Mouse (Mus musculus) WW6 (cell line): ENCODE measurements around the gene Tmem211.

Experiments used
- DNase-seq: peaks from one replicate; pipeline ENCODE4 v3.0.0-alpha.2; 2013; ENCODE audit warnings: low read depth, low spot score

The Tmem211 gene

DNA sequence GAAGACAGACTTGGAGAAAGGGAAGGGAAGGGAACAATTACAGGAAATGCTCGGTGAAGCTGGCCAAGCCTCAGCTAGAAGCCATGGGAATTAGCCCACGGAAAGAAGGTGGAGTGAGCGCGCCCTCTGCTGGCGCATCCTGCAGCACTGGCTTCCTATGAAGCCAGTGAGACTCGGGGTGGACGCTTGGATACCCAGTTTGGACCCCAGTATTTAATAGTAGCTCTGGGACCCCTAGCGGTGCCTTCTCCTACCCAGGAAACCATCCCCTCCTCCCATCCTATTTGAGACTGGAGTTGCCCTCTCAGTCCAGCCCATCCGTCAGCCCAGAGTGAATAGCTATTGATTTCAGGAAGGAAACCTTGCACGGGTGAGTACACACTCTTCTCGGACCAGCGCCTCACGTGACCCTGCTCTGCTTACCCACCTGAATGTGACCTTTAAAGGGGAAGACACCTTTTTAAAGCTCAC lies at the start of gene Tmem211:
TSS of gene Tmem211 (plus strand) at position 278 of the 471 bp plus-strand sequence.
- DNase-seq = peak; percentile 82

DNA sequence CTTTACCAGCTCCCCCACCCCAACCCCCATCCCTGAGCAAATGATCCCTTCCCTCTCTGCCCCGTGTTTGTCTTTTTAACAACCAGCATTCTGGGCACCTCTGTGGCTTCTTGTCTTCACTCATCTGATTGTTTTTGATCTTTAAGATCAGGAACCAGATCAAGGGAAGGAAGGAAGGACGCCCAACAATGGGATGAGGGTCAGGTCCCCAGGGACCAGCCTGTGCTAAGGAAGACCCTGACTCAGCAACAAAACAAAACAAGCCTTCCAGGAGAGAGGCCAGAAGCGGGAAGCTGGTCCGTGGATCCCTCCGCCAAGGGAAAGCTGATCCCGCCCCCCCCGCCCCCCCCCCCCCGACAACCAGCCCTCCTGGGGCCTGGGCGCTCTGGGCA lies 47.3 kb upstream of the Tmem211 start:
- no peak for DNase-seq

DNA sequence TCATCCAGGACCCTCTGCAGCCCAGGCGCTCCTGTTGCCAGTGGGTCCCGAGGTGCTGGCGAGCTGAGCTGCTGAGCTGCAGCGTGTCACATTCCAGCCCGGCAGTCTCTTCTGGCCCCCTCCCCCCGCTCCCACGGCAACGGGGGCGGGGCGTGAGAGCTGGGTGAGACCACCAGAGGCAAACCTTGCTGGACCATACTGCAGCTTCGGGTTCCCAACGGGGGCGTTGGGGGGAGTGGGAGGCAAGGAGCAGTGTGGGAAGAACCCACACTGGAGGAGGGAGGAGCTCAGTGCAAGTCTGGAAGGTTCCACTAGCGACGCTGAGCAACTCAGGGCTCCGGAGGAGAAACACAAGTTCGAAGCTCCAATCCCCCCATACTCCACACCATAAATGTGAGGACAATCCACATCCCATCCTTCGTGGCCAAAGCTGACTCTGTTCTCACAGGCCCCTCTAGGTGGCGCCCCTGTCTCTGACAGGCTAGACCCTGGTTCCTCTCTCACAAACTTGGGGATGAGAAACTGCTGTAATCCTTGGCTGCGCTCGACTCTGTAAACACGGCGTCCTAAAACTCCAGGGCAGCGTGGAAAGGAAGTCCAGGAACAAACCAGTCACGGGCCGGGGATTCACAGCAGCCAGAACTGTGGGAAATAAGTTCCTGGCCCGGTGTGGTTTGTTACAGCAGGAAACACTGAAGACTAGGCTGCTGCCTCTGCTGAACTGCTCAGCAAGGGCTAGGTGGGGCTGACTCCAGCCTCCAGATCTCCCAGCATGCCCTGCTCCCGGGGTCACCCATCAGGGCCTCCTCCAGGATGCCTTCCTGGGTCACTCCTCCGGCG lies 46.6 kb upstream of the Tmem211 start:
- DNase-seq = peak; percentile 75

DNA sequence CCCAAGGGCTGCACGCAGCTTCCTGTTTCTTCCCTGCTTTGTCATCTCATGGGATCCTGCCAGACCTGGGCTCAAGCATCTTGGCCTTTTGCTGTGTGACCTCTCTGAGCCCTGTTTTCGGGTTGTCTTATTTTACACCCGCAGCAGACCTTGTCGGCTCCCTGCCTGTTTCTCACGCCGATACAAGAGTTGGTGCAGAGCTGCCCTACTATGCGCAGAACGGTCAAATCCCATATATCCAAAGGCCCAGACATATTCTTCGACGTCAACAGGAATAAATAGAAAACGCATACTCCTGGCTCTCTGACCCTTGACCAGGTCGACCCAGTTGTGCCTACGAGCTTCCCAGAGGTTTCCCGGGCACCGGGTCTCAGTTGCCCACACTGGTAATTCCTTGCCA lies 46.0 kb upstream of the Tmem211 start:
- DNase-seq = no peak

DNA sequence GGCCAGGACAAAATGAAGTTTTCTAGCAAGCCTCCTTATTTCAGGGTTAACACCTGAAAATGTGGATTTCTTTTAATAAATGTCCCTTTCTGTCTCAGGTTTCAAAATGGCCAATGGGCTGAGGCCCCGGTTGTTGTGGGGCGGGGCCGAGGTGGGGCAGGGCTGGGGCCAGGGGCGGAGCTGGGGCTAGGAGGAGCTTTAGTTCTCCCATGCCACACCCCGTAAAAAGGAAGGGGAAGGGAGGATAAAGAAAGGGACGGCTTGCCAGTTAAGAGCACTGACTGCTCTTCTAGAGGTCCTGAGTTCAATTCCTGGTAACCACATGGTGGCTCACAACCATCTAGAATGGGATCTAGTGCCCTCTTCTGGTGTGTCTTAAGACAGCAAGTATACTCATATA lies 45.3 kb upstream of the Tmem211 start:
- DNase-seq = no peak

DNA sequence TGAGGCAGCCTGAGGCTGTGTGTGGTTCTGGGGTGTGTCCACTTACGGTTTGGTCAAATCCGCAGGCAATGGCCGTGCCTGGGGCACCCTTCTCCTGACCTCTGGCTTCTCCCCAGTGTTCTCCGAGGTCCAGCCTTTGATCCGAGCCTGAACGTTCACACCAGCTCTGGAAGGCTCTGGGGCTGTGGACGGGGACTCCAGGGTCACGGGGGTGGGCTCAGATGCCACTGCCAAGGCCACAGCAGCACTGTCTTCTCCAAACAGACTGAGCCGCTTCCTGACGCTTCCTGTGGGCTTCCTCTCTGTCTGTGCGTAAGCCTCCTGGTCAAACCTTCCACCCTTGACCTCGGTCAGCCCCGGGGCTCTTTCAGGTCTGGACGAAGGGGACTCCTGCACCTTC lies 36.2 kb upstream of the Tmem211 start:
- no peak for DNase-seq

DNA sequence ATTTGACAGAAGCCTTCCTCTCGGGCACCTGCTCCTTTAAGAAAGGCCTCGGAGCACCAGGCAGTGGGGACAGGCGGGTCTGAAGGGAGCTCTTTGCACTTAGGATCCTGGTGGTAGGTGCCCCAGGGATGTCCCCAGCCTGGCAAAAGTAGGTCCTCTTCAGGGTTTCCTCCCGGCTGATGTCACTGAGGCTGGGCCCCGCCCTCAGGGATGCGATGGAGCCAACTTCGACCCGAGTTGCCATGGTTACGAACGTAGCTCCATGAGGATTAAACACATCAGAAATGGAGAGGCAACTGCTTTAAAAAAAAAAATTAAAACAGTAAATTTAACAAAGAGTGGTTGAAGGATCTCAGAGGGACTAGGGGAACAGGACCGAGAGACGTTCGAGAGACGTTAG lies 34.8 kb upstream of the Tmem211 start:
- DNase-seq = no peak

DNA sequence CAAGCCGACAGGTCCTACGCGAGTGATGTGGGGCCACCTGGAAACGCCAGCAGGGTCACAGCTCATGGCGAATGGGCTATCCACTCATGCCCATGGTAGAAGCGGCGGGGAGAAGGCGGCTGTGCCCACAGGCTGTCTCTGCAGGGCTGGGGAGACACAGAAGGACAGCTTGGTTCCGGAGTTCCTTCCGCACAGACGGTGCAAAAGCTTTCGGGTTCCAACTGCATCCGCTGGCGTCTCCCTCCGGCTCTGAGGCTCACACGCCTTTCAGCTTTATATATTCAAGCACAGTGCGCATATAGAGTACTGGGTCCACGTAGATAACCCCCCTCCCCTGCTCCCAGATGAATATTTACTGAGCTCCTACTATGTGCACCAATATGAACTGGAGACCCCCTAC lies 32.9 kb upstream of the Tmem211 start:
- DNase-seq = no peak

DNA sequence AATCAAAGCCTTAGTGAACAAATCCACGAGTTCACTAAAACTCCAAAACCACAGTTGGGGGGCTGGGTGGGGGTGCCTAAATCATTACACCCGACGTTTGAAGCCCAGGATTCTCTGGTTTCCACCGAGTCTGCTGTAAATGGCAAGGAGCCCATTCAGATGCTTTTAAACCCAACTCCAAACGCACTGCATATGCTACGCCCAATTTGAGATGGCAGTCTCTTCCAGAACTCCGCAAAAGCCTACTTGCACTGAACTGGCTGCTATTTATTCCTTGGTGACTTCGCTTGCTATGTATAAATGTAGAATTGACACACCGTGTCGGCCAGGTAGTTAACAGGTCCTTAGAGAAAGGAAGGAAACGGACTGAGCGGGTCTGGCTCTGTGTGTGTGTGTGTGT lies 31.3 kb upstream of the Tmem211 start:
- no peak for DNase-seq

DNA sequence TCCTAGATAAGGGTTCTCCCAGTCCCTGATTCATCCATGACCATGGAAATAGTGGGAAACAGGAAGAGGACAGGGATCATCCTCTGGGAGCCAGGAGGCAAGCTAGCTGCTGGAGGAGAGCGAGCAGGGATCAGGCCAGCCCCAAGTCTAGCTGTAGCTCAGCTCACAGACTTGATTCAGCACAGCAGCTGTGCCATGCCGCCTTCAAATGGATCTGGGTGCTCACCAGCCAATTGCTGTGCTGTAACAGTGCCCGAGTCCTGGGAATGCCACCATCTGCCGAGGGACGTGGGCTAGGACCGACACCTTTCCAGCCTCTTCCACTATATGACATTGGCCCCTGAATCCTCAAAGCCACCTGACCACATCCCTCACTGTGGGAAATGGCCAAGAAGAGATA lies 30.8 kb upstream of the Tmem211 start:
- DNase-seq = no peak

DNA sequence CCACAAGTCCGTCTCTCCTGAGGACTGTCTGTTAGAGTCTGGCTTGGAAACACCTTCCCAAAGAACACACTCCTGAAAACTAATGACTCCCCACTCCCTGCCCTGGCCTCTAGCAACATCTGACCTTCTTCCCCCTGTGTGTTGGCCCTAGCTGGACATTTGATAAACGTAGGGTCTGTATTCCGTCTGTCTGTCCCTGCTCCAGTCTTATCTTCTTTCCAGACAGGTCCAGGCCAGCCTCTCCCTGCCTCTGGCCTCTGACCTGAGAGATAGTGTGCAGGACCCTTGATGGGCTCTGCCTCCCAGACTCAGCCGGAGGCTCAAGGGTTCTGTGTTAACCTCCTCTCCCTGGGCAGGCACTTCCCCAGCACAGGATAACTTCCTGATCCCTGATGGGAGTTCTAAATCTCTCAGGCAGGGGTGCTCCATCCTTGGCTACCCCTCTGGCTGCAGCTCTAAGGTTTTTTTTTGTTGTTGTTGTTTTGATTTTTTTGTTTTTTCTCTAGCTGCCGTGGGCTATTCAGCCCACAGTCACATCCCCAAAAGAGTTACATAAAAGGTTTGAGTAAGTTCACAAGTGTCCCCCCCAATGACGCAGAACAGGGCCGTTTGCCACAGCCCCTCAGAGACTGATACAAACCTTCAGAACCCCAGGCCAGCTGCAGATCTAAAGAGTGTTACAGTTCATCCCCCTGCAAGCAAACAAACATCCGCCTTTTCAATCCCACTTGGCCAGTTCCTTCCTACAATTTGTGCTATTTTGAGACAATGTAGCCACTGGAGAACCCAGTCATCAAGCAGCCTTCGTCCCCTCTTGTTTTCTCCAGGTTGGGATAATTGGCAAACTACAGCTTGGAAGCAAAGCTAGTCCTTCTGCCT lies 29.6 kb upstream of the Tmem211 start:
- DNase-seq = no peak

DNA sequence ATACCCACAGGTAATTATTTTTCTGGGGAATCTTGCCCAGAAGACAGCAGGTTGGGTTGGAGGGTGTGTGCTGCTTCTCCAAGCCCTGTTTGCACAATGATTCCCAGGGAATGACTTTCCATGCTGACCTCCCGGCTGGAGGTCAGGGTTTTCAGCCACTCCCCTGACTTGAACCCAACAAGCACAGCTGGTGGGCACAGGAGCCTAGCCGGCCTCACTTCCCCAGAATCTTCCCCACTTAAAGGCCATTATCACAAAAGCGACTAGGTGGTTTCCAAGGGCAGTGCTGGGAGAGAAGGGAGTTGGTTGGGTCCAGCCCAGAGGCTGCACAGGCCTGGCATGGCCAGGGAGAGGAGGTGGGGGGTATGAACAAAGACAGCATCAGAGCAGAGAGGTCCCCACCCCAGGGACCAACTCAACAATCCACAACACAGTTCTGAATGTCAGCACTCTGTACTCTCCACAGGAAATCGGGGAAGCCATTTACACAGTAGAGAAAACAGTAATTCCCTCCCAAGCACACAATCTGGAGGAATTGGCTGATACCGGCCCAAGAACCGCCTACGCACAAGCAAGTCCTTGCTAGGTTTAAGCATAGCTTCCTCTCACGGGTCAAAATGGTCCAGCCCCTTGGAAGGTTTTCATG lies 27.5 kb upstream of the Tmem211 start:
- no peak for DNase-seq

DNA sequence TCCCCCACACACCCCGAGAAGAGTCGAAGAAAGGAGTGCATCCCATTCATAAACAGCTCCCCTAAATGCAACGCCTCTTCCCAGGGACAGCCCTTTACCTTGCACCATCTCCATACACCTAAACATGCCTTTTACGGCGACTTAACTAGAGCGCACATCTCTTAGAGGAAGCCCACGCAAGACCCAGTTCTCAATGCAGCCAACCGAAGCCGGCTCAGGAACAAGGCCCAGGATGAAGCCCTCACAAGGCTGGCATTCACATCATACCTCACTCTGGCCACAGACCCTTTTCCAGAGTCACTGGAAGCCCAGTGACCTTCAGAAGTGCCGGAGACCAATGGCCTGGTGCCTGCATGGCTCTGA lies 27.0 kb upstream of the Tmem211 start:
- no peak for DNase-seq

DNA sequence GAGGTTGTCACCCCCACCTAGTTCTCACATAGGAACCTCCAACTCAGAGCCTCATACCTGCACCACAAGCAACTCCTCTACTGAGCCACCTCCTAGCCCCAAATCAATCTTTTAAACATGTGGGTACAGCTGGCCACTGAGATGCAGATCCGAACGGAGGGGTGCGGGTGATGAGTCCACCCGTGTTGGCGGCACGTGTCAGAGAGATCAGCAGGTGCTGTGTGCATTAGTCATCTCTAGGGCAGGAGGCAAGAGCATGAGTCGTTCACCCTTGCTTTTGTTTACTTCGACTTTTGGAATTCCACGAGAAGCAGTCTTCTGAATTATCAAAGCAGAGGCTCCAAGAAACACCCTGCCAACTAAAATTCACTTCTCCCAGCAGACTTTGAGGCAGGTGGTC lies 22.5 kb upstream of the Tmem211 start:
- no peak for DNase-seq

DNA sequence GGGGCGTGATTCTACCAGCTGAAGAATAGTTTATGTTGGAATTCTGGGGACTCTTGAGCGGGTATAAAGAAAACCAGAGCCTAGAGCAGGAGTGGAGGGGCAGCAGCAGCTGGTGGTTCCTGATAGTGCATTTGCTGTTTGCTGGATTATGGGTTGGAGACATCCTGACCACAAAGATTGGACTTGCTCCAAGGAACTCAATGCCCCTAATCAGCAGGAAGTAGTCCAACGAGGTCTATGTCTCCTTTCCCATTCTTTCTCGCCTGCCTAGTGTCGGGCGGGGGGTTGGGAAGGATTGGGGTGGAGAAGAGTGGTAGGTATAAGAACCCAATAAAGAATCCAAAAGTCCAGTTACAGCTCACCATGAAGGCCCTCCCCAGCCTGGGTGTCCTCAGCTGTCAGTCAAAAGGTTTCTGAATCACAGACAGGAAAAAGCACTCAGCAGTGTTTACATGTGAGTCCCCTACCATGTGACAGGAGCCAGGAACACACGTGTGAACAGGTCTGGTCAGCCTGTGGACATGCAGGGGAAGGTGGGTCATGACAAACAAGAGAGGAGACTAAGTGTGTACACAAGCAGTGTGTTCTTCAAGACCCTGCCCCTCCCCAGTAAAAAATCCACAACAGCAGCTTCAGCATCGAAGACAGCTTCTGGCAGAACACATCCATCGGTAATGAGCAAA lies 19.9 kb upstream of the Tmem211 start:
- DNase-seq = no peak

DNA sequence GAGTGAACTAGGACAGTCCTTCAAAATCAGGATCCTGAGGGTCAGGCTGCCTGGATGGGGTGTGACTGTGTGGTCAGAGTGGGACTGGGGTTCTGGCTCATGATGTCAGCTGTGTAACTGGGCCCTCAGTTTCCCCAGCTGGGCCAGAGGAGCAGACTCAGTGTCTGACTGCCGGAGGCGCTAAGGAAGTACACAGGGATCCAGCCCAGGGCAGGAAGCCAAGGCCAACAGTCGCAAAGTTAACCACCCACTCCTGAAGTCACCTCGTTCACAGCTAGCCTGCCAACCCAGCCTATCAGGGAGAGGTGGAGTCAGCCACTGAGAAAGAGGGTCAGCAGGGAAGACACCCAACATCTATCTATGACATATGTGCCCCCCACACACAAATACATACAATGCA lies 18.7 kb upstream of the Tmem211 start:
- DNase-seq = no peak

DNA sequence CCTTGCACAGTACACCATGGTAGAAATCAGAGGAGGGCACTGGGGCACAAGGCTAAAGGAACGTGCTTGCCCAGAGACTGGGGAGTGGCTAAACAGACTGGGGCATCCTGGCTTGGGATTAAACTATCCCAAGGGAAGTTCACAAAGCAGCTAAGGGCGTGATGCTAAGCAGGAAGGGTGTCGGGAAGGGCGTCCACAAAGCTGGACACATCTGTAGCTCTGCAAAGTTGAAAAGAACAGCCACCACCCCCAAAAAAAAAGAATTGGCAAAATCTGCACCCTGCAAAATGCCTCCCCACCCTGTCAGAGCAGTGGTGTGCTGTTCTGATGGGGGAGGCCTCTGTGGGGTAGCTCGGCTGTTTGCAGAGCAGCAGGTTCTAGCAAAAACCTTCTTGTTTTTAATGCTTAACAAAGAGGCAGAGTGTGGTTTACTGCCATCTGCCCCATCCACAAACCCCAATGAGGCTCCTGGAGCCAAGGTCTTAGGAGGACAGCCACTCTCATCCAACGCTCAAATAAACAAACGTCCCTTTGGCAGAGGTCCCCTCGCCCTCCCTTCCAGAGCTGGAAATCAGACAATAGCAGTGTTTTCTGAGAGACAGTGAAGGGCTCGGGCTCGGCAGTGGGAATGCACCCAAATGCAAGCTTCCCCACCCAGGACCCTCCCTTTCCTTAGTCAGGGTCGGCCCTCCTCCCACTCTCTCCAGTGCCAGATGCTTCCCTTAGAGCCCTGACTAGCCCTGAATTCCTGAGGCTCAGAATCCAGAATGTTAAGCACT lies 17.9 kb upstream of the Tmem211 start:
- no peak for DNase-seq

DNA sequence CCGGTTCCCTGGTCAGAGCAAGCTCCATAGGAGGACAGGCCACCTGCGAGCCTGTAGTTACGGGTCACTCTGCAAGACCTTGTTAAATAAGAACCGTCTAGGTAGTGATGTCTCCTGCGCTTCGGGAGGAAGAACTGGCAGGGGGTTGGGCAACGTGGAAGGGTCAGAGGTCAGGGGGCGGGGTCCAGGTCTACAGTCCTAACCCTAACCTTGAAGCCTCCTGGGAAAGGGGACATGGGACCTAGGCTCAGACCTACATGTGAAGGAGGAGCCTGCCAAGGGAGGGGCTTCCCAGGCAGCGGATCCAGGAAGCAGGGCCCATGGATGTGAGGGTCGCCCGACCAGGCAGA lies 17.3 kb upstream of the Tmem211 start:
- no peak for DNase-seq

DNA sequence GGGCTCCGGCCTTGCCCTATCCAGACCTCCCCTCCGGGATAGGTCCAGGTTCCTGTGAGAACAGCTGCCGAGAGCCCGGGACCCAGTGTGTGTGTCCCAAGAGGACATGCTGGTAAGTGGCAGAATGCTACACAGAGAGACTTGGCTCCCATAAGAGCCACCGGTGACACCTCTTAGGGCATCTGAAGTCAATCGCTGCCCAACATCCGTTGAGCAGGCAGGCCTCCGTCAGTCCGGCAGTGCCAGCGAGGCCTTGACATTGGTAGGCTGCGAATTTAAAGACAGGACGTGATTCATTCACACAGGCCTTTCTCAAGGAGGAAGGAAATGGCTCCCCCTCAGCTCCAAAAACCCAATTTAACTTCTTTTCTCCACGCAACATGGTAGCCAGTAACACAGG lies 16.8 kb upstream of the Tmem211 start:
- DNase-seq = no peak

DNA sequence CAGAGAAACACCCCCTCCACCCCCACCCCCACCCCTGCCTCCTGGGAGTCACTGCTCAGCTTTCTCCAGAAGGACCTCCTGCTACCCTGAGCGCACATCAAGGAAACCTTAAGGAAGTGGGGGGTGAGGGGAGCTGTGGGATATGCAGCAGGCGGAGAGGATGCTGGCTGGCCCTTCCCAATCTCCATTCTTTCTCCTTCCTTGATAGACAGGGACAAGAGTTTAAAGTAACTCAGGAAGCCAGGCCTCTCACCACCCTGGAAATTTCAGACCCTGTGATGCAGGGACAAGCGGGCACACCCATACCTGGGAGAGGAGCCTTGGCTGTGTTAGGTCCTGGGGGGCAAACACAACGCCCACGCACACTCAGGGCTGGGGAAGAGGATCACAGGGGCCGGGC lies 16.4 kb upstream of the Tmem211 start:
- DNase-seq = no peak
